Comparison of ENCODE assay signal across 8 mouse cellular contexts in genomic region chr2:164939106-164939505, GRCm38 (mm10). TPM values are rescaled to one million over a fixed set of nuclear protein-coding genes. Genes with fewer than 3 reads are reported as not detected.
DNase-seq lines count a peak whose midpoint lies in the region; ATAC-seq and TF ChIP-seq lines count a peak whose summit lies in the region.

No protein-coding gene starts in this region.

- no peak overlapping the region; the same call in 1 of the 2 replicates for H3K27ac ChIP-seq in hindbrain, embryonic 10.5 days
- H3K27ac ChIP-seq in midbrain, embryonic 13.5 days = peak overlapping the region; percentile 80
- H3K27ac ChIP-seq in thymus, adult 2 months (ENCODE audit: control insufficient read depth, insufficient read depth, low read length) = no peak overlapping the region

- intact Hi-C loops in left cerebral cortex, postnatal 14 days (cut with DNase I) = no loop called here
- intact Hi-C loops in left cerebral cortex, postnatal 10 days (cut with DNase I) = no loop called here

- peak; percentile 80 for ATAC-seq in midbrain, embryonic 13.5 days

- H3K9me3 ChIP-seq in hindbrain, embryonic 10.5 days = no peaks in the 10 kb centered on the region
- H3K9me3 ChIP-seq in midbrain, embryonic 13.5 days = no peaks in the 10 kb centered on the region

- H3K27me3 ChIP-seq in hindbrain, embryonic 10.5 days (ENCODE audit: insufficient read depth, poor library complexity, severe bottlenecking) = peaks cover 94% of the 10 kb centered on the region
- peaks cover 57% of the 10 kb centered on the region for H3K27me3 ChIP-seq in midbrain, embryonic 13.5 days
- H3K27me3 ChIP-seq in thymus, adult 2 months (ENCODE audit: control insufficient read depth, insufficient read depth, low read length) = peaks cover 12% of the 10 kb centered on the region; the same call in 1 of the 2 replicates

- H3K9ac ChIP-seq in midbrain, embryonic 13.5 days (replicated peaks) = peak overlapping the region; percentile 15; the same call in 1 of the 2 replicates

- H3K36me3 ChIP-seq in hindbrain, embryonic 10.5 days = no peaks in the 10 kb centered on the region
- no peaks in the 10 kb centered on the region for H3K36me3 ChIP-seq in midbrain, embryonic 13.5 days
- no peaks in the 10 kb centered on the region for H3K36me3 ChIP-seq in thymus, adult 2 months (ENCODE audit: control insufficient read depth, insufficient read depth, low read length)

- TF ChIP-seq CTCF in thymus, adult 2 months (IDR thresholded peaks at IDR 0.05; ENCODE audit: borderline replicate concordance, control insufficient read depth, extremely low read depth, insufficient read depth, low read length, poor library complexity) = no peak

- H3K4me1 ChIP-seq in hindbrain, embryonic 10.5 days (replicated peaks) = peaks cover 48% of the 10 kb centered on the region
- peaks cover 29% of the 10 kb centered on the region for H3K4me1 ChIP-seq in midbrain, embryonic 13.5 days (replicated peaks)
- peaks cover 52% of the 10 kb centered on the region for H3K4me1 ChIP-seq in thymus, adult 2 months (replicated peaks; ENCODE audit: control insufficient read depth, insufficient read depth, low read length)

- H3K4me2 ChIP-seq in midbrain, embryonic 13.5 days (replicated peaks) = peak overlapping the region; percentile 67

- no peak for TF ChIP-seq POLR2A in thymus, adult 2 months (IDR thresholded peaks at IDR 0.05; ENCODE audit: control insufficient read depth, extremely low read depth, insufficient read depth, low read length, poor library complexity)

- peak overlapping the region; percentile 44 for H3K4me3 ChIP-seq in hindbrain, embryonic 10.5 days
- peak overlapping the region; percentile 31 for H3K4me3 ChIP-seq in midbrain, embryonic 13.5 days (replicated peaks)
- H3K4me3 ChIP-seq in thymus, adult 2 months (ENCODE audit: control insufficient read depth, insufficient read depth, low read length) = no peak overlapping the region

- 2% methylated on average over 11 of the region's 11 CpGs for WGBS in hindbrain, embryonic 10.5 days
- under 1% methylated on average over 11 of the region's 11 CpGs for whole genome bisulfite sequencing in midbrain, embryonic 13.5 days
- 7% methylated on average over 11 of the region's 11 CpGs for WGBS in thymus, adult 2 months

- DNase-seq in left cerebral cortex, postnatal 14 days (ENCODE audit: low spot score in 2 of 2) = peak; percentile 31 to 48
- no peak for DNase-seq in left cerebral cortex, postnatal 10 days (ENCODE audit: extremely low spot score in 1 of 2, low spot score in 2 of 2)
- peak; percentile 65 to 66 for DNase-seq in cerebellum, postnatal 14 days
- DNase-seq in hindbrain, embryonic 10.5 days (ENCODE audit: low spot score) = no peak
- DNase-seq in thymus, adult 2 months = no peak
- DNase-seq in urinary bladder, postnatal 36 days (ENCODE audit: low spot score in 2 of 2) = no peak
- no peak for DNase-seq in gastrocnemius, postnatal 25 days

RNA-seq across cellular contexts. Expression of gene Mmp9, which starts 1.5 kb away (rescaled TPM):
- 1 to 10 TPM; 1.4 to 1.9 TPM for total RNA-seq in left cerebral cortex, postnatal 14 days (2021)
- total RNA-seq in left cerebral cortex, postnatal 10 days (2021) = 1 to 10 TPM; 2.9 to 3.4 TPM
- 0.56 and 1.2 TPM in 2 replicates for polyA plus RNA-seq in hindbrain, embryonic 10.5 days (2016; fragmentation: Nextera tagmentation; extraction: Ambion mirVana)
- polyA plus RNA-seq in midbrain, embryonic 13.5 days (2015; fragmentation: Nextera tagmentation; extraction: Ambion mirVana) = 17.2 and 19.5 TPM in 2 replicates
- polyA plus RNA-seq in thymus, adult 2 months (2012; rRNA removed) = 29.1 and 31.7 TPM in 2 replicates
- total RNA-seq in gastrocnemius, postnatal 25 days (2021) = 1 to 10 TPM in 1 of 2 experiments, under 1 TPM in 1; 0.64 to 1.4 TPM

RNA-seq across cellular contexts. Expression of gene Slc12a5, which starts 21.5 kb away (rescaled TPM):
- 100 to 1,000 TPM; 451 to 495 TPM for total RNA-seq in left cerebral cortex, postnatal 14 days (2021)
- 100 to 1,000 TPM; 350 to 355 TPM for total RNA-seq in left cerebral cortex, postnatal 10 days (2021)
- polyA plus RNA-seq in hindbrain, embryonic 10.5 days (2016; fragmentation: Nextera tagmentation; extraction: Ambion mirVana) = 3.1 and 5.1 TPM in 2 replicates
- polyA plus RNA-seq in midbrain, embryonic 13.5 days (2015; fragmentation: Nextera tagmentation; extraction: Ambion mirVana) = 19.7 and 20.2 TPM in 2 replicates
- polyA plus RNA-seq in thymus, adult 2 months (2012; rRNA removed) = 0.70 and 1.3 TPM in 2 replicates
- under 1 TPM; 0.21 to 0.38 TPM for total RNA-seq in gastrocnemius, postnatal 25 days (2021)

RNA-seq across cellular contexts. Expression of gene Zfp335, which starts 27.5 kb away (rescaled TPM):
- 10 to 100 TPM; 24.1 to 25.4 TPM for total RNA-seq in left cerebral cortex, postnatal 14 days (2021)
- total RNA-seq in left cerebral cortex, postnatal 10 days (2021) = 10 to 100 TPM; 22.7 to 24.4 TPM
- polyA plus RNA-seq in hindbrain, embryonic 10.5 days (2016; fragmentation: Nextera tagmentation; extraction: Ambion mirVana) = 15.3 and 18.4 TPM in 2 replicates
- polyA plus RNA-seq in midbrain, embryonic 13.5 days (2015; fragmentation: Nextera tagmentation; extraction: Ambion mirVana) = 13.5 and 15.1 TPM in 2 replicates
- 92.6 and 99.0 TPM in 2 replicates for polyA plus RNA-seq in thymus, adult 2 months (2012; rRNA removed)
- 1 to 10 TPM; 8.2 to 9.2 TPM for total RNA-seq in gastrocnemius, postnatal 25 days (2021)

Comparison
In these comparisons a context has a peak if more than half of its experiments do, and no peak if none do; other contexts are left out.
1. DNase-seq: peak in left cerebral cortex, postnatal 14 days (2 of 2) and cerebellum, postnatal 14 days (2 of 2); none in left cerebral cortex, postnatal 10 days (0 of 2), hindbrain, embryonic 10.5 days (single experiment), thymus, adult 2 months (single experiment), urinary bladder, postnatal 36 days (0 of 2) and gastrocnemius, postnatal 25 days (single experiment).
2. RNA of gene Slc12a5, which starts 21.5 kb away (total RNA-seq): 451 to 495 TPM in left cerebral cortex, postnatal 14 days and 350 to 355 TPM in left cerebral cortex, postnatal 10 days; 0.21 to 0.38 TPM in gastrocnemius, postnatal 25 days; every median in the first group is over 100 times any median in the second.